Mouse (Mus musculus) midbrain, embryonic 16.5 days (tissue): ENCODE data around the gene Atp4b. TPM values are rescaled to one million over a fixed set of nuclear protein-coding genes. Genes with fewer than 3 reads are reported as not detected.

Experiments used
- ATAC-seq: fragments of 200-750 bp; cut with Nextera tagmentation; 2 replicates; pipeline ENCODE4 v1.8.0; 2017; ENCODE audit warnings: moderate TSS enrichment
- H3K27ac ChIP-seq: fragments of 300-500 bp; sonication (generic); 2 replicates; pipeline ENCODE4 v1.5.1; 2014; ENCODE audit warnings: mild to moderate bottlenecking, low read length, mixed read lengths
- H3K27me3 ChIP-seq: fragments of 300-500 bp; sonication (generic); 2 replicates; pipeline ENCODE4 v1.6.1; 2014; ENCODE audit warnings: low read depth, low read length, mixed read lengths; ENCODE audit not compliant: control insufficient read depth, insufficient read depth
- H3K36me3 ChIP-seq: fragments of 300-500 bp; sonication (generic); 2 replicates; pipeline ENCODE4 v1.6.1; 2014; ENCODE audit warnings: mild to moderate bottlenecking, low read length, moderate library complexity, mixed read lengths; ENCODE audit not compliant: control insufficient read depth, insufficient read depth
- H3K4me1 ChIP-seq: fragments of 300-500 bp; sonication (generic); 2 replicates; pipeline ENCODE4 v1.6.1; 2014; ENCODE audit warnings: mild to moderate bottlenecking, low read length, mixed read lengths; ENCODE audit not compliant: control insufficient read depth, insufficient read depth
- H3K4me2 ChIP-seq: fragments of 300-500 bp; sonication (generic); 2 replicates; pipeline ENCODE4 v1.6.1; 2014; ENCODE audit warnings: mild to moderate bottlenecking, low read length, mixed read lengths
- H3K4me3 ChIP-seq: fragments of 300-500 bp; sonication (generic); 2 replicates; pipeline ENCODE4 v1.5.1; 2014; ENCODE audit warnings: low read depth, mild to moderate bottlenecking, low read length, moderate library complexity, mixed read lengths
- H3K9ac ChIP-seq: fragments of 300-500 bp; sonication (generic); 2 replicates; pipeline ENCODE4 v1.6.1; 2014; ENCODE audit warnings: low read depth, low read length, mixed read lengths
- H3K9me3 ChIP-seq: fragments of 300-500 bp; sonication (generic); replicated peaks from 2 replicates; pipeline ENCODE4 v1.6.1; 2014; ENCODE audit warnings: mild to moderate bottlenecking, low read length, mixed read lengths; ENCODE audit not compliant: control insufficient read depth, poor library complexity, severe bottlenecking
- WGBS: fragments of 180-500 bp; shearing (Covaris S2); extraction: QIAGEN DNeasy Blood & Tissue Kit; methylation state at CpG from one replicate; pipeline ENCODE4 v1.1.7; 2014; 5-methylcytosine and 5-hydroxymethylcytosine counted together
- polyA plus RNA-seq: library from polyadenylated mRNA; unstranded; fragments of >200 nt; fragmentation: Nextera tagmentation; extraction: Ambion mirVana; gene quantifications from 2 replicates; pipeline ENCODE4 v1.2.1, GENCODE M21; 2015

Gene Atp4b
- polyA plus RNA-seq: not detected in 2 replicates

GRCm38 (mm10) chr8:13396725-13397124 lies at the start of gene Atp4b:
Gene Atp4b (minus strand): TSS chr8:13396825.
- Histone ChIP-seq H3K4me2 (no peak within 1 kb of the TSS), H3K36me3 (no peaks in the 10 kb centered on the region), H3K27me3 (no peaks in the 10 kb centered on the region), H3K27ac (no peak within 1 kb of the TSS), H3K9me3 (no peaks in the 10 kb centered on the region), H3K4me3 (no peak within 1 kb of the TSS), H3K9ac (no peak within 1 kb of the TSS), H3K4me1 (no peaks in the 10 kb centered on the region)
- WGBS: 85% methylated on average over 5 of the region's 5 CpGs
- ATAC-seq: no peak

GRCm38 (mm10) chr8:13442152-13442551 lies 45.5 kb upstream of the Atp4b start:
- Histone ChIP-seq H3K27ac (no peak overlapping the region), H3K4me3 (no peak overlapping the region), H3K36me3 (no peaks in the 10 kb centered on the region), H3K9ac (no peak overlapping the region), H3K4me1 (no peaks in the 10 kb centered on the region), H3K4me2 (no peak overlapping the region), H3K9me3 (no peaks in the 10 kb centered on the region), H3K27me3 (no peaks in the 10 kb centered on the region)
- WGBS: 92% methylated on average over 2 of the region's 2 CpGs
- no peak for ATAC-seq

GRCm38 (mm10) chr8:13437531-13437930 lies 40.9 kb upstream of the Atp4b start:
- Histone ChIP-seq H3K27ac (no peak overlapping the region), H3K9ac (no peak overlapping the region), H3K4me1 (no peaks in the 10 kb centered on the region; the same call in 1 of the 2 replicates), H3K36me3 (no peaks in the 10 kb centered on the region), H3K4me2 (no peak overlapping the region), H3K4me3 (no peak overlapping the region), H3K27me3 (peaks cover 21% of the 10 kb centered on the region), H3K9me3 (no peaks in the 10 kb centered on the region)
- ATAC-seq: no peak
- 84% methylated on average over 2 of the region's 2 CpGs for WGBS

GRCm38 (mm10) chr8:13436052-13436451 lies 39.4 kb upstream of the Atp4b start:
- 2% methylated on average over 8 of the region's 8 CpGs for WGBS
- H3K27ac ChIP-seq: no peak overlapping the region
- H3K9me3 ChIP-seq: no peaks in the 10 kb centered on the region
- H3K4me3 ChIP-seq: no peak overlapping the region
- no peaks in the 10 kb centered on the region; the same call in 1 of the 2 replicates for H3K4me1 ChIP-seq
- no peak for ATAC-seq
- H3K27me3 ChIP-seq: peaks cover 21% of the 10 kb centered on the region
- H3K9ac ChIP-seq: no peak overlapping the region
- H3K36me3 ChIP-seq: no peaks in the 10 kb centered on the region
- H3K4me2 ChIP-seq: no peak overlapping the region

- no peak for ATAC-seq
- H3K4me2 ChIP-seq: peak within 1 kb of the TSS; percentile 28; the same call in 1 of the 2 replicates
- 19% methylated on average over 10 of the region's 10 CpGs for whole genome bisulfite sequencing
- no peak within 1 kb of the TSS for H3K27ac ChIP-seq
- H3K9ac ChIP-seq: no peak within 1 kb of the TSS
- peaks cover 21% of the 10 kb centered on the region for H3K27me3 ChIP-seq
- no peaks in the 10 kb centered on the region for H3K36me3 ChIP-seq
- H3K9me3 ChIP-seq: no peaks in the 10 kb centered on the region
- H3K4me1 ChIP-seq: no peaks in the 10 kb centered on the region; the same call in 1 of the 2 replicates
- H3K4me3 ChIP-seq: no peak within 1 kb of the TSS
These were observed 38.3 kb upstream of the Atp4b start, which contains the start of gene Tmem255b for GRCm38 (mm10) chr8:13434889-13435288. Gene Tmem255b (plus strand): TSS chr8:13435189.

GRCm38 (mm10) chr8:13433130-13433529 lies 36.5 kb upstream of the Atp4b start:
- no peak overlapping the region for H3K4me3 ChIP-seq
- no peaks in the 10 kb centered on the region; the same call in 1 of the 2 replicates for H3K4me1 ChIP-seq
- H3K9ac ChIP-seq: no peak overlapping the region
- H3K4me2 ChIP-seq: no peak overlapping the region
- 78% methylated on average over 5 of the region's 5 CpGs for whole genome bisulfite sequencing
- ATAC-seq: no peak
- H3K27me3 ChIP-seq: peaks cover 21% of the 10 kb centered on the region
- no peaks in the 10 kb centered on the region for H3K36me3 ChIP-seq
- no peaks in the 10 kb centered on the region for H3K9me3 ChIP-seq
- H3K27ac ChIP-seq: no peak overlapping the region

- no peak for ATAC-seq
- H3K9me3 ChIP-seq: no peaks in the 10 kb centered on the region
- no peak overlapping the region for H3K27ac ChIP-seq
- no peaks in the 10 kb centered on the region; the same call in 1 of the 2 replicates for H3K4me1 ChIP-seq
- peaks cover 13% of the 10 kb centered on the region; the same call in 1 of the 2 replicates for H3K27me3 ChIP-seq
- no peak overlapping the region for H3K9ac ChIP-seq
- no peak overlapping the region for H3K4me2 ChIP-seq
- no peak overlapping the region for H3K4me3 ChIP-seq
- H3K36me3 ChIP-seq: no peaks in the 10 kb centered on the region
These were observed 34.2 kb upstream of the Atp4b start for GRCm38 (mm10) chr8:13430866-13431265.

- Histone ChIP-seq H3K27ac (no peak overlapping the region), H3K4me2 (no peak overlapping the region), H3K36me3 (no peaks in the 10 kb centered on the region), H3K4me3 (no peak overlapping the region), H3K9ac (no peak overlapping the region), H3K27me3 (0 out of 2 replicates have a peak, but pooled peaks cover 8% of the 10 kb centered on the region), H3K9me3 (no peaks in the 10 kb centered on the region), H3K4me1 (no peaks in the 10 kb centered on the region)
- 88% methylated on average over 7 of the region's 7 CpGs for WGBS
- ATAC-seq: no peak
These were observed 33.8 kb upstream of the Atp4b start for GRCm38 (mm10) chr8:13430412-13430811.

GRCm38 (mm10) chr8:13428156-13428555 lies 31.5 kb upstream of the Atp4b start:
- no peaks in the 10 kb centered on the region for H3K9me3 ChIP-seq
- ATAC-seq: no peak
- 86% methylated on average over 9 of the region's 9 CpGs for WGBS

More at GRCm38 (mm10) chr8:13428156-13428555, 31.5 kb upstream of the Atp4b start:
- Histone ChIP-seq H3K4me3 (no peak overlapping the region), H3K4me2 (no peak overlapping the region), H3K9ac (no peak overlapping the region), H3K4me1 (no peaks in the 10 kb centered on the region), H3K27me3 (no peaks in the 10 kb centered on the region), H3K27ac (no peak overlapping the region), H3K36me3 (no peaks in the 10 kb centered on the region)
